20 mouse cellular contexts compared by ENCODE assay signal in the genomic region with DNA sequence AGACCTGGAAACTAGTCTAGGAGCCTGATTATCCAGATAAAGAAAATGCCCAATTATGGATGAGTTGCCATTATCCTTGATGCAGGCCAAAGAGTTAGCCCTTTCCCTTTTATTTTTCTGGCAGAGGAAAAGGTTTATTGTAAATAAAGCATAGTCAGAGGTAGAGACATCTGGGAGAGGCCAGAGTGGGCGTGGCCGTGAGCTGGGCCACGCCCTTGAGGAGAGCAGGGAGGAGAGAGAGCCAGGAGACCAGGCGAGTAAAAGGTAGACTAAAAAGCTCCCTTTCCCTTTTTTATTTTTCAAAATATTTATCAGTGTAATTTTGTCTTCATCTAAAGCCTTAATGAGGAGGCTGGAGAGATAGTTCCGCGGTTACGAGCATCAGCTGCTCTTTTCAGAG. TPM values are rescaled to one million over a fixed set of nuclear protein-coding genes. Genes with fewer than 3 reads are reported as not detected.
A peak's percentile ranks its signal among the peaks of the same experiment; 100 is the strongest.
DNase-seq lines count a peak whose midpoint lies in the region; ATAC-seq and TF ChIP-seq lines count a peak whose summit lies in the region.
"Had no signal": no experiment of that assay in that cellular context is flagged by ENCODE, and none has a peak within 500 bp of the region (broad histone marks: within the 10 kb centered on the region; RNA-seq: fewer than 3 reads in every experiment).

No protein-coding gene starts in this region.

- no peak overlapping the region for H3K27ac ChIP-seq in intestine, postnatal 0 days (ENCODE audit: low read depth, low read length)
- H3K27ac ChIP-seq in intestine, embryonic 16.5 days (ENCODE audit: low read length), result no peak overlapping the region
- 0 out of 2 replicates have a peak overlapping the region, but pooled peaks have one; percentile 22 for H3K27ac ChIP-seq in liver, postnatal 0 days (ENCODE audit: low read depth)
- H3K27ac ChIP-seq: embryonic facial prominence, embryonic 12.5 days; forebrain, embryonic 10.5 days; midbrain, embryonic 13.5 days had no signal

- ATAC-seq in intestine, postnatal 0 days, result 0 out of 2 replicates have a peak, but pooled peaks have one; percentile 29
- no peak for ATAC-seq in intestine, embryonic 16.5 days
- peak; percentile 85 for ATAC-seq in erythroid progenitor cell, adult 5-6 weeks (replicated peaks; ENCODE audit: low FRiP score, poor library complexity, severe bottlenecking)
- no peak; the same call in 1 of the 2 replicates for ATAC-seq in liver, postnatal 0 days
- no peak for ATAC-seq in frontal cortex, adult (ENCODE audit: low TSS enrichment)
- ATAC-seq in CD4-positive, CD25-positive, alpha-beta regulatory T cell, adult 4 months, result no peak
- ATAC-seq: midbrain, embryonic 13.5 days had no signal

- H3K9ac ChIP-seq in intestine, postnatal 0 days (ENCODE audit: low read depth, low read length), result no peak overlapping the region
- no peak overlapping the region for H3K9ac ChIP-seq in intestine, embryonic 16.5 days (ENCODE audit: low read depth, low read length)
- H3K9ac ChIP-seq in liver, postnatal 0 days (replicated peaks), result no peak overlapping the region
- H3K9ac ChIP-seq: embryonic facial prominence, embryonic 12.5 days; midbrain, embryonic 13.5 days had no signal

- no peak overlapping the region; the same call in 1 of the 2 replicates for H3K4me2 ChIP-seq in intestine, postnatal 0 days (replicated peaks; ENCODE audit: low read depth)
- H3K4me2 ChIP-seq in intestine, embryonic 16.5 days (ENCODE audit: low read depth, low read length), result no peak overlapping the region
- H3K4me2 ChIP-seq in liver, postnatal 0 days (ENCODE audit: low read depth, low read length), result peak overlapping the region; percentile 26; the same call in 1 of the 2 replicates
- H3K4me2 ChIP-seq: embryonic facial prominence, embryonic 12.5 days; heart, embryonic 11.5 days; midbrain, embryonic 13.5 days had no signal

- TF ChIP-seq CTCF in intestine, postnatal 0 days (IDR thresholded peaks at IDR 0.05; ENCODE audit: low read depth), result no peak
- TF ChIP-seq CTCF in liver, postnatal 0 days (IDR thresholded peaks at IDR 0.05; ENCODE audit: low read depth), result no peak

- no peaks in the 10 kb centered on the region for H3K9me3 ChIP-seq in intestine, postnatal 0 days (ENCODE audit: control insufficient read depth)
- no peaks in the 10 kb centered on the region for H3K9me3 ChIP-seq in intestine, embryonic 16.5 days (ENCODE audit: control insufficient read depth, low read length)
- H3K9me3 ChIP-seq in liver, postnatal 0 days (ENCODE audit: low read length), result no peaks in the 10 kb centered on the region
- H3K9me3 ChIP-seq: embryonic facial prominence, embryonic 12.5 days; forebrain, embryonic 10.5 days; midbrain, embryonic 13.5 days had no signal

- H3K36me3 ChIP-seq in intestine, postnatal 0 days (ENCODE audit: control insufficient read depth, insufficient read depth), result no peaks in the 10 kb centered on the region; the same call in 1 of the 2 replicates
- H3K36me3 ChIP-seq in intestine, embryonic 16.5 days (ENCODE audit: control insufficient read depth, insufficient read depth, low read length), result no peaks in the 10 kb centered on the region
- no peaks in the 10 kb centered on the region for H3K36me3 ChIP-seq in liver, postnatal 0 days (replicated peaks; ENCODE audit: insufficient read depth, low read length)
- H3K36me3 ChIP-seq: embryonic facial prominence, embryonic 12.5 days; midbrain, embryonic 13.5 days had no signal

- no peaks in the 10 kb centered on the region; the same call in 1 of the 2 replicates for H3K4me1 ChIP-seq in intestine, postnatal 0 days (replicated peaks; ENCODE audit: control insufficient read depth, insufficient read depth, low read length)
- peaks cover 14% of the 10 kb centered on the region for H3K4me1 ChIP-seq in intestine, embryonic 16.5 days (ENCODE audit: control insufficient read depth, insufficient read depth, low read length)
- peaks cover 29% of the 10 kb centered on the region for H3K4me1 ChIP-seq in liver, postnatal 0 days (ENCODE audit: insufficient read depth)

- no peak overlapping the region for H3K4me3 ChIP-seq in intestine, postnatal 0 days (ENCODE audit: low read depth, low read length)
- H3K4me3 ChIP-seq in intestine, embryonic 16.5 days (ENCODE audit: low read length), result no peak overlapping the region
- H3K4me3 ChIP-seq in liver, postnatal 0 days (ENCODE audit: low read depth, low read length), result no peak overlapping the region
- H3K4me3 ChIP-seq: embryonic facial prominence, embryonic 12.5 days; forebrain, embryonic 10.5 days; midbrain, embryonic 13.5 days; myocyte had no signal

- DNase-seq in NIH3T3 (ENCODE audit: low read depth), result peak; percentile 62
- peak; percentile 66 for DNase-seq in liver, postnatal 0 days
- DNase-seq in gastrocnemius, postnatal 4 days (ENCODE audit: low spot score in 2 of 2), result no peak
- DNase-seq: adrenal gland, postnatal 10 days; cerebellum, adult 8-10 months; gastrocnemius, postnatal 25 days; left cerebral cortex, postnatal 4 days; lung, adult 18-20 months; lung, postnatal 4 days; retina, postnatal 1 day had no signal

- 31% methylated on average over 7 of the region's 7 CpGs for WGBS in intestine, postnatal 0 days
- WGBS in intestine, embryonic 16.5 days, result 33% methylated on average over 7 of the region's 7 CpGs
- WGBS in liver, postnatal 0 days (ENCODE audit: insufficient replicate concordance), result 48% methylated on average over 7 of the region's 7 CpGs

- H3K27me3 ChIP-seq in intestine, postnatal 0 days (replicated peaks; ENCODE audit: control insufficient read depth, insufficient read depth, low read length), result no peaks in the 10 kb centered on the region
- no peaks in the 10 kb centered on the region for H3K27me3 ChIP-seq in intestine, embryonic 16.5 days (replicated peaks; ENCODE audit: control insufficient read depth, insufficient read depth, low read length)
- no peaks in the 10 kb centered on the region for H3K27me3 ChIP-seq in liver, postnatal 0 days (ENCODE audit: insufficient read depth, low read length)
- H3K27me3 ChIP-seq: embryonic facial prominence, embryonic 12.5 days; midbrain, embryonic 13.5 days had no signal

- no peak for TF ChIP-seq EP300 in liver, postnatal 0 days (IDR thresholded peaks at IDR 0.05; ENCODE audit: low read depth)

RNA-seq across cellular contexts. Expression of a gene that starts 2.4 kb away (rescaled TPM):
- 10.0 and 13.1 TPM in 2 replicates for polyA plus RNA-seq in intestine, postnatal 0 days (2015; fragmentation: Nextera tagmentation; extraction: Ambion mirVana)
- 19.1 and 24.1 TPM in 2 replicates for polyA plus RNA-seq in intestine, embryonic 16.5 days (2015; fragmentation: Nextera tagmentation; extraction: Ambion mirVana)
- 92.3 and 118 TPM in 2 replicates for total RNA-seq in erythroid progenitor cell, adult 5-6 weeks (2015; ENCODE audit: low replicate concordance)
- 148 and 163 TPM in 2 replicates for total RNA-seq in erythroid progenitor cell, adult 5-6 weeks (2017; ENCODE audit: low replicate concordance)
- 5.8 and 9.0 TPM in 2 replicates for polyA plus RNA-seq in liver, postnatal 0 days (2015; fragmentation: Nextera tagmentation; extraction: Ambion mirVana)
- polyA plus RNA-seq in CD4-positive, CD25-positive, alpha-beta regulatory T cell, adult 4 months (2017; shearing (Covaris generic)), result 100 to 1,000 TPM in 1 of 2 experiments, 10 to 100 TPM in 1; 97.4 to 119 TPM
- 10 to 100 TPM; 59.0 to 76.0 TPM for total RNA-seq in gastrocnemius, postnatal 4 days (2021)

RNA-seq across cellular contexts. Expression of a gene that starts 17.5 kb away (rescaled TPM):
- polyA plus RNA-seq in intestine, postnatal 0 days (2015; fragmentation: Nextera tagmentation; extraction: Ambion mirVana), result 3.1 TPM in 2 replicates
- polyA plus RNA-seq in intestine, embryonic 16.5 days (2015; fragmentation: Nextera tagmentation; extraction: Ambion mirVana), result 5.2 and 5.3 TPM in 2 replicates
- total RNA-seq in erythroid progenitor cell, adult 5-6 weeks (2015; ENCODE audit: low replicate concordance), result 2.9 and 3.2 TPM in 2 replicates
- 0.23 and 0.90 TPM in 2 replicates for total RNA-seq in erythroid progenitor cell, adult 5-6 weeks (2017; ENCODE audit: low replicate concordance)
- polyA plus RNA-seq in liver, postnatal 0 days (2015; fragmentation: Nextera tagmentation; extraction: Ambion mirVana), result 0.83 and 1.00 TPM in 2 replicates
- polyA plus RNA-seq in CD4-positive, CD25-positive, alpha-beta regulatory T cell, adult 4 months (2017; shearing (Covaris generic)), result 1 to 10 TPM in 1 of 2 experiments, under 1 TPM in 1; 0.78 to 1.1 TPM
- 10 to 100 TPM; 41.7 to 47.7 TPM for total RNA-seq in gastrocnemius, postnatal 4 days (2021)

Comparison
In these comparisons a context has a peak if more than half of its experiments do, and no peak if none do; other contexts are left out.
1. ATAC-seq: peak in intestine, postnatal 0 days (single experiment) and erythroid progenitor cell, adult 5-6 weeks (single experiment); none in intestine, embryonic 16.5 days (single experiment), liver, postnatal 0 days (single experiment), frontal cortex, adult (single experiment) and CD4-positive, CD25-positive, alpha-beta regulatory T cell, adult 4 months (single experiment).
2. DNase-seq: peak in NIH3T3 (single experiment) and liver, postnatal 0 days (single experiment); none in gastrocnemius, postnatal 4 days (0 of 2).